Mouse (Mus musculus): ENCODE results near the gene Apold1.

Apold1 gene

DNA sequence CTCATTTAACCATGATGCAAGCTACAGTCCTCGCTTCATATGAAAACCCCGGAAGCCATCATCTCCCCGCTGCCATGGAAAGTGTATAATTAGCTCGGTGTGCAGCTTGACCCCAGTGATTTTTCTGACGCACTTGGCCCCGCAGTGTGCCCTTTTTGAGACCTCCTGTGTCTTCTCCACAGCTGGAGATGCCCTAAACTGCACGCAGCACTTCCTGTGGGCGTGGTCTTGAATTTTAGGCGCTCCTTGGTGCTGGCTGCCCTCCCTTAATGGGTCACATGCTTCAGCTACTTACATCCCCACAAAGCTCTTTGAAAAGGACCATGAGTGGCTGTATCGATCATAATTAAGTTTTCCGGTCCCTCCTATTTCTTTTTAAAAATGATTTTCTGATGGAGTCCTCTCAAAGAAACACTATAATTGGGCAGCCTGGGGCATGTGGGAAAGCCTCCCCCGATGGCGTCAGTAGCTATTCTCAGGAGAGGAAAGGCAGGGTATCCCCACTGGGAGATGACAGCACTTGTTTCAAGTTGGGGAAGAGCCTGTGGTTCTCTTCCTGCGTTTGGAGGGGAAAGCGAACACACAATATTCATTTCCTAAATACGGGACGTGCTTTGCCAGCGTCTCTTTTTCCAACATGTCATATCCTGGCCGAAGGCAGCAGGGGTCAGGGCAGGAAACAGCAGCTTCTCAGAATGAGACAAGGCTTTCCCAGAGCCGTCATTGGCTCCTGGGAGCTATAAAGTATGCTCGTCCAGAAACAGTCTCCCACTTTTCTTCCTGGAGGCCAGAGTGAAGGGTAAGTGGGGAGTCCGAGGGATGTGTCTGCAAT is at the start of gene Apold1:
Gene Apold1, plus strand, starts transcription at position 488 of the 832 bp plus-strand sequence.
- peak; percentile 50 to 51 for DNase-seq

DNA sequence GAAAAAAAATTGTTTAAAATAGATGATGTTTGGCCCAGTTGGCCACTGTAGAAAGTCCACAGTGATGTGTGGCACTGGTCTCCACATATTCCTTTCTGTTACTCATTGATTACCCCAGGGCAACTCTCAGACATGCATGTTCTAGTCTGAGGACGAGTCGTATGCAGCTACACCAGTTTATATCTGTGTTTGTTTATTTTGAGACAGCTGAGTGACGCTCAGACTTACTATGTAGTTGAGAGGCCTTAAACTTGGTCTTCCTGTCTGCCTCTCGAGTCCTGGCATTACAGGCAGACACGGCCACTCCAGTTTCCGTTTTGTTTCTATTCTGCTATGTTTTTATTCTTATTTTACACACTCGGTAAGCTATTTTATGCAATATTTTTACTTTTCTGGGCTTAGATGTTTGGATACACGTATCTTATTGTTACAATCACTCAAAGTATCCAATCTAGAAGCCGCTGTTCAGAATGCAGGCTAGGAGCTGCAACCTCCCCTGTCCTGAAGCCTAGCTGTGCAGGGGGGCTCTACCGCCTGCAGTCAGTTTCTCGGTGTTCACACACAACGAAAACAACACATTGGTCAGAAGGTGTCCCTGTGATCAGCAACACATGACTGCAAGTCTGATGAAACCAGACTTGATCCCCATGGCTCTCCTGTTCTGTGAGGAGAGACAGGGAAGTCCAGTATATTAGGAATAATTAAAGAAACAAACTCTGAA is 48.9 kb upstream of the Apold1 start:
- no peak for DNase-seq

DNA sequence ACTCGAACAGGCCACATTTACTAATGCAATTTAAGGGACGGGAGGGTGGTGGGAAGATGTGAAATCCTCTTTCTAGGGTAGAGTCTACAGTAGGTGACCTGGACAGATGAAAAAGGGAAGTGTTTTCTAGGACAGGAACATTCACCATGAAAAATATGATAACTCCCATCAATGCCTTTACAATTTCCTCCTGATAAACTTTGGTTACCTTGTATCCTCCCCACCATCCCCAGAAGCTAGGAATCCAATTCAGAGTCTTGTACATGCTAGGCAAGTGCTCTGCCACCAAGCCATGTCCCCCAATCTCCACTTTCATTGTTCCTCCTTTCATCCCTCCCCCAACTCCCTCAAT is 48.3 kb upstream of the Apold1 start:
- DNase-seq = no peak

DNA sequence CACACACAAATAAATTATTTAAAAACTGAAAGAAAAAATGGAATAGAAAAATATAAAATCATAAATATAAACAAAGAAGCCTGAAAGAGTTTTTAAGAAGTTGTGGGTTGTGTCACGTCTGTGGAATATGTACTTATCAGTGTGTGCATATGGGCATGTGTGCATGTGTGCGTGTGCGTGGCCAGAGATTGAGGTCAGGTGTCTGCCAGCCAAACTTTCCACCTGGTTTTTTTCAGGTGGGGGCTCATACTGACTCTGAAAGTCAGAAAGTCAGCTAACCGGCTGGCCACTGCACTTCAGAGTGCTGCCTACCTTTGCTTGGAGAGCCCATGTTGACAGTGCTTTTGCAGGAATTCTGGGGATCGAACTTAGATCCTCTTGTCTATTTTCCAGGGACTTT is 47.2 kb upstream of the Apold1 start:
- no peak for DNase-seq

DNA sequence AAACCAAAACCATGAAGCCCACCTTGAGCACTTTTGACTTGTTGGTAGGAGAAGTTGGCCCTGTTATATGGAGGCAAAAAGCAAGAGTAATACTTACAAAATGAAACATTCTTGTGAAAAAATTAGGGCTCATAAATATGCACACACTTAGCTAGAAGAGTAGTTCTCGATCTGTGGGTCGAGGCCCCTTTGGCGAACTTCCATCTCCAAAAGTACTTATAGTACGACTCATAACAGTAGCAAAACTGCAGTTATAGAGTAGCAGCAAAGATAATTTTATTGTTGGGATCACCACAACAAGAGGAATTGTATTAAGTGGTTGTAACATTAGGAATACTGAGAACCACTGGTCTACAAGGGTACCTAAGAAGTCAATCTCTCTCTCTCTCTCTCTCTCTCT is 41.7 kb upstream of the Apold1 start:
- DNase-seq = no peak

DNA sequence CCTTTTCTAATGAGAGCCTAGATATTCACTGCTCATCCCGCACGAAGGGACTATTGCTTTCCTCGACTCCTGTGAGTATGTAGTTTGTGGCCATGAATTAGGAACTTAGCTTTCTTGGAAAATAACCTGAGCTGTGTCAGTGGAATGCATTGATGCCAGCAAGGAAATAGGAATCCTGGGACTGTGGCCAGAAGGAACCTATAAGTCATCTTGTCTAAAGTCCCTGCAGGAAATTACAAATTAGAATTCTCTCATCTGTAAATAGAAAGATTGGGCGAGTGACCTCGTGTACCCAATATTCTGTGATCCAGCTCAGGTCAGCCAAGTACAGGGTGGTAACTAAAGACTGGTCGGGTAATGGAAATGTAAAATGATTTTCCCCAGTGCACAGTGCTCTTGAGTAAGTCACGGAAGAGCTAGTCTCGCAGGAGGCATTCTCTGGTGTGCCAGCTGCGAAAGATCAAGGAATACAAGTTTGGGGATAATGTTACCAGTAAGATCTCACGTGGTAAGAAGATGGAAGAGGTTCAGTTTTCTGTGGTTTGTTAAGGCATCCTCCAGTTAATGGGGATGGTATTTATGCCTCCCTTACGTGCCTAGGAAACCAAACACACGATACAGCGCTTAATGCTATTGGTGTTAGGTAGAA is 37.6 kb upstream of the Apold1 start:
- no peak for DNase-seq

DNA sequence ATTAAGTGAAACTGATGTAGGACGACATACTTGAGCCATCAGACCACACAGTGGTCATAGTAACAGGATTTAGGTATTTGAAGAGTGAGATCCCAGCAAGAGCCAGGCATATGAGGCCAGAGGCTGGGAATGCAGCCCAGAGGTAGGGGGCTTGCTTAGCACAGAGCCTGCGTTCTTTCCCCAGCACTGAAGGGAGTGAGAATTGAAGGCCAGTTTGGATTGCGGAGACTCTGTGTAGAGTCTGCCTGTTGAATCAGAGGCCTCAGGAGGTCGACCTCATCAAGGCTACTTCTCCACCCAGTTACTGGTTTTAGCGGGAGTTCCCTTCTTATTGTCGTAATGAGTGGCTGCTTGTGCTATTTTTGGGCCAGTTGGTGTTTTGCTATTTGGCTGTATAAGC is 35.5 kb upstream of the Apold1 start:
- no peak for DNase-seq

DNA sequence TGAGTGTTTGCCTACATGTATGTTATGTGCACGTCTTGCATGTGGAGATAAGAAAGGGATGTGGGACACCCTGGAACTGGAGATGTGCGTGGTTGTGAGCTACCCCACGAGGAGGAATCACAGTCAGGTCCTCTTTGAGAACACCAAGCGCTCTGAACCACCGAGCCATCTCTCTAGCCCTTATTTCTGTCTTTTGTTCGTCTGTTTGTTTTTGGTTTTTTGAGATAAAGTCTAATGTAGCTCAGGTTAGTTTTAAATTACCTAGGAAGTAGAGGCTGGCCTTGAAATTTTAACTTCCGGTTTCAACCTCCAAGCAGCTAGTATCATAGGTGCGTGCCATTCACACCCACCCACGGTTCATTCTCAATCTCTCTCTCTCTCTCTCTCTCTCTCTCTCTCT is 34.7 kb upstream of the Apold1 start:
- no peak for DNase-seq

DNA sequence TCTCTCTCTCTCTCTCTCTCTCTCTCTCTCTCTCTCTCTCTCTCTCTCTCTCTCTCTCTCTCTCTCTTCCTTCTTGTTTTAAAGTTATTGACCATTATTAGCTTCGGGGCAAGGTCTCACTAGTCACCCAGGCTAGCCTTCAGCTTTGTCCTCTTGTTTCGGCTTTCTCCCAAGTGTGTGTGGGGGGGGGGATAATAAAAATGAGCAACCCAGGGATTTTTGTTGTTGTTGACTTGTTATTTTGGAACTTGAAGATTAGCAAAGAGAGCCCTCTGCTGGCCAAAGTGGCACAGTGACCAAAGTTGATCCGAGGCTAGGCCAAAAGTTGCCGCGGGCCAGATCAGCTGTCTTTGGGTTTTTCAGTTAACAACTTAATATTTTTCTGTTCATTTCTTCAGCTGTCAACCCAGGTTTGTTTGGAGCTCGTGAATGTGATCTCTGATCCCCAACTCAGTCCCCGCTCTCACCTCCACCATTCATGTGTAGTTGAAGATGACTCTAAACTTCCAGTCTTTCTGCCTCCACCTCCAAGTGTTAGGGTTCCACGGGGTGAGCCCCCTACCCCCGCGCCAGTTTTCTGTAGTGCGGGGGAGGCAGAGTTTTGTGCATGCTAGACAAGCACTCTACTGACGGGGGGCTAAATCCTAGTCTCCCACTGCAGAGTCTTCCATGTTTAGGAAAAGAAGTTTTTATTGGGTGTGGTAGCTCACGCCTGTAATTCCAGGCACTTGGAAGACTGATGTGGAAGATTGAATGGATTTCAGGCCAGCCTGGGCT is 34.0 kb upstream of the Apold1 start:
- peak; percentile 79 for DNase-seq

DNA sequence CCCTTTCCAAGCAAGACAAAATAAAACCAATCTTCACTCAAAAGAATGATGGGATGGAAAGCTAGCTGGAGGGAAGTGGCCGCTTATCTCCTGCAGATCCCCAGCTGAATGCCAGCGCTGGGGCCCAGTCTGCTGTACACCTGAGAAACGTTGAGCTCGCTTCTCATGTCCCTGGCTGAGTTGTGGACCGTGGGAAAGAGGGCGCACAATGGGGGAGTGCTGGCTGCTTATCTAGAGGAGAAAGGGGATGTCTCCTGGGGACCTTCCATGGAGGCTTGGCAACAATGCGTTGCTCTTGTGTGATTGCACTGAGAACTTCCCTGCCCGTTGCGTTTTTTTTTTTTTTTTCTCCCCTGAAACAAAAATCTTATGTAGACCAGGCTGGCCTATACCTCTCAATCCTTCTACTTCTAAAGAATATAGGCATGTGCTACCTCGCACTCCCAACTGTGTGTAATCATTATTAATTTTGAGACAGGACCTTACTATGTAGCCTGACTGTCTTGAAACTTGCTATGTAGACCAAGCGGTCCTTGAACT is 32.9 kb upstream of the Apold1 start:
- DNase-seq = no peak

DNA sequence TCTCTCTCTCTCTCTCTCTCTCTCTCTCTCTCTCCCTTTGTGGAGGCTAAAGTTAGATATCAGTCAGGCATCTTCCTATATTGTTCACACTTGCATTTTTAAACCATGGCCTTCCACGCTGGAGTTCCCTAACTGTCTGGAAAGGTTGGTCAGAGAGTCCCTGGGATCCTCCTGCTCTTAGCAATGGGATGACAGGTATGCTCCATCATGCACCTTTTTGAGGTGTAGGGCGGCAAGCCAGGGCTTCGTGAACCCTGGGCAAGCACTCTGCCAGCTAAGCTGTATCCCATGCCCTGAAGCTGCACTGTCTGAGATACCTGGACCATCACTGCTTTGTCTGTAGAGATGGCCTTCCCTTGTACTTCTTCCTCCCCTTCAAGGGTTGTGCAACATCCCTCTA is 32.3 kb upstream of the Apold1 start:
- DNase-seq = no peak

DNA sequence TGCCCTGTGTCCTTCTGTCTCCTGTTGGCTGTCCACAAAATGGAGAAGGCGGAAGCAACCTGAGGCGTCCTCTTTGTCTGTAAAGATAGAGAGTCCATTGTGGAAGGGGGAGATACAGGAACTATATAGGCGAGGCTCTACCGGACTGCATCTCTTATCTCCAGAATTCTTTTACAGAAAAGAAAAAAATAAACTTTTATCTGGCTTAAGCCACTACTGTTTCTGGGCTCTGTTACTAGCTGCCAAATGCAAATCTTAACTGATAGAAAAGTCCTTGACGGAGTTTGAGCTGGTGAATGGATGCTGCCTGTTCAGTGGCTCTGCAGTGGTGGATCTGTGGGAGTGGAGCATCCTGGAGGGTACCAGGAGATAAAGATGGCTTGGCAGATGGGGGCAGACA is 30.2 kb upstream of the Apold1 start:
- DNase-seq = no peak

DNA sequence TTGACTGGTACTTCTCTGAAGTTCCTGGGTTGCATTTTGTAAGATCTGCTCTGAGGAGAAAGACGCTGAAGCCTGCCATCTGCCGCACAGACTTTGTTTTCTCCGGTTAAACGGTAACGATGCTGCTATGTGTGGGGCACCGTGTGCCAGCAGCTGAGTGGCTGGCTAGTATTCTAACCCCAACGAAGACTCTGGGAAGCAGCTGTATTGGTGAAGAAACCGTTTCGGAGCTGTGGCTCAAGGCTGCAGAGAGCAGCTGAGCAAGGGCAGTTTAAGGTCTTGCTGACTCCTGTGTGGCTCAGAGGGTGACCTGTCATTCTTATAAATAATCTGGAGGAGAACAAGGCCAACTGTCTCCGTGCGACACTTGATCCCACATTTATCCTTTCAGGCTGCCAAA is 27.5 kb upstream of the Apold1 start:
- DNase-seq = no peak

DNA sequence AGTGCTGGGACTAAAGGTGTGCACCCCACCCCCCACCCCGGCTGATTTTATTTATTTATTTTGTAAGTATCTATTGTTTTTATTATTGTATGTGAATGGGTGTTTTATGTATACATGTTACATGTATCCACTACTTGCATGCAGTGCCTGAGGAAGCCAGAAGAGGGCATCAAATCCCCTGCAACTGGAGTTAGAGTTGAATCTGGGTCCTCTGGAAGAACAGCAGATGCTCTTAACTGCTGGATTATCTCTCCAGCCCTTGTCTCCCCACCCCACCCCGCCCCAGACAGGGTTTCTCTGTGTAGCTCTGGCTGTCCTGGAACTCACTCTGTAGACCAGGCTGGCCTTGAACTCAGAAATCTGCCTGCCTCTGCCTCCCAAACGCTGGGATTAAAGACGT is 25.1 kb upstream of the Apold1 start:
- peak in 1 of 2 experiments; percentile 13 for DNase-seq

DNA sequence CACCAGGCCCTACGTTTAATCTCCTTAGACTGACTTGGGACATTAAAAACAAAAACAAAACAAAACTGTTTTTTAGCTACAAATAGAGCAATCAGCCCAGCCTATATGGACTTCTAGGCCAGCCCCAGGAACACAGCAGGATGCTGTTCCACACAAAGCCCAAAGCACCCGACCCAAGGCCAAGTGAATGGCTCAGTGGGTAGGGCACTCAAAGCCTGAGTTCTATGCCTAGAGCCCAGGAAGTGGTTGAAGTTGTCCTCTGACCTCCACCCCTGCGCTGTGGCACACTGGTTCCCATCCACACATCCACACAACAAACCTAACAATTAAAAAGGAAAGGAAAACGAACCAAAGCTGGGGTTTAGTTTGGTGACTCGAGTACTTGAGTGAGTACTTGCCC is 20.2 kb upstream of the Apold1 start:
- DNase-seq = no peak

DNA sequence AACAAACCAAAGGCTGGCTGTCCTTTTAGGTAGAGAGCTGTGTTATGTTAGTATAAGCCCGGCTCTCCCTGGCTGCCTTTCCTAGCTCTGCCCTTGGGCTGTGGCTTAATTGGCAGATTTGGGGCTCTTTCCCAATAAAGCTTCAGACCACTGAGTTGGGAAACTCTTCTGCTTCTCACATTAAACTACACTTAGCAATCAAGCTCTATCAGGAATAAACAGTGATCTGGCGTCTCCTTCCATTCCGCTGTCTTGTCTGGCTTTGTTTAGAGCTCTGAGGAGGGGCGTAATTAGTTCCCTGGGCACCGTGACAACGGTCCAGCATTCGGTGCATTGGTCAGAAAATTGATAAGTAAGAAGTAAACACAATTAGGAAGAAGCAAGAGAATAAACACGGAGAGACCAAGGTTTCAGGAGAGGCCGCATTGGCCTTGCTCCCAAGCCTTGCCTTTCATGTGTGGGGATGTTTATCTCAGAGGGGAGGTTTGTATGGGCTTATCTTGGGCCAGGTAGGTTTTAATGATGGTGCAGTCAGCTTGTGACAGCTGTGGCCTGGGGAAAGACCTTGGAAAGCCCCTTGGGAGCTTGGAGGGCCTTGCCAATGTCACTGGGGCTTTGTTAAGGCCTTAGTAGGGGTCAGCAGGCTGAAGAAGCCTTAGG is 19.5 kb upstream of the Apold1 start:
- DNase-seq = no peak

DNA sequence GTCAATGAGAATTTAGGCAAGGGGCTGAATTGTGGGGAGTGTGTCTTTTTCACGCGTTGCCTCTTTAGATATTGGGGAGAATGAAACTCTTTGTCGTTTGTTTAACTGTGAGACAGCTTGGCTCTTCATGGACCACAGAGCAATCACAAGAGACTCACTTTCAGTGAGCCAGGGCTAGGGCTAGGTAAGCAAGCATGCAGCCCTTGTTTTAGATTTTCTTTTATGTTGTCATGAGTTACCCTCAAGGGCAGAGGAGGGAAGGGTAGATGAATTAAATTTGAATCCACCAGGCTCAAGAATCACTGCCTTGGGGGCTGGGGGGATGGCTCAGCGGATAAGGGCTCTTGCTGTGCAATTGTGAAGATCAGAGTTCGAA is 19.0 kb upstream of the Apold1 start:
- no peak for DNase-seq

DNA sequence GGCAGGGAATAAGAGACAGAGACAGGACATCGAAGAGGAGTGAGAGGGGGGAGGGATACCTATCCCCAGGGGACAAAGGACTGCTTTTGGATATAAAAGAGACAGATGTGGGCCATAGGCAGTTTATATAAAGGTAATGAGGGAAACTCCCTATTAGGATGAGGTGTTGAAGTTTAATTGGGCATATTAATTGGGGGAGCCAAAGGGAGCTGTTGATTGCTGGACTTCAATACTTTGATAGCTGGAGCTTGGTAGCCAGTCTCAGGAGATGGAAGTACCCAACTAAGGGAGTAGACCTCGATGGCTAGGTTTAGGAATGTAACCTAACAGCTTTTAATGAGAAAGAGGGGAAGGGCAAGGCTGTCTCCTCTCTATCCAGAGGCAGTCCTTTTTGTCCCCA is 17.6 kb upstream of the Apold1 start:
- DNase-seq = no peak

DNA sequence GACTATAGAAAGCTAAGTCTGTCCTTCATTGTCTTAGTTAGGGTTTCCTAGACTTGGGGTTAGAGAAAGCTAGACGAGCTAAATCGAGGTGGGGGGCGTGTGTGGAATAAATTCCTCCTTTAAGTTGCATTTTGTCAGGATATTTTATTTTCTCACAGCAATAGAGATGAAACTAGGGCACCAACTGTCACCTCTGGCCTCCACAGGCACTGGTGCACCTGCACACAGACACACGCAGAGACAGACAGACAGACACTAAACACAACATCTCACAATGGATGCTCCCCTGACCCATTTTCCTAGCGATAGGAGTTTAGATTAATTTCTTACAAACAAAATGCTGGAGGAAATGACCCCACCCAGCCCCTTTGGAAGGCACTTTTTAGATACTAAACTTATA is 14.8 kb upstream of the Apold1 start:
- no peak for DNase-seq

DNA sequence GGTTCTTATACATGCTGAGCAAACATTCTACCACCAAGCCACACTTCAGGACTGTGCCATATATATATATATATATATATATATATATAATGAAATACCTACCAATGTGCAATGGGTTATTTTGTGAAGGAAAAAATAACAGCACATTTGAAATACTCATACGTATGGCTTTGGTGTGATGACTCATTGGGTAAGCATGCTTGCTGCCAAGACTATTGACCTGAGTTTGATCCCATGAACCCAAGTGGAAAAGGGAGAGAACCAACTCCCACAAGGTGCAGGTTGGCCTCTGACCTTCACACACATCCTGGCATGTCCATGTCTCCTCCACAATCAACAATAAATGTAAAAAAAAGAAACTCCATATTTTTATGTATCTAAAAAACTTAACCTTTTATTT is 13.2 kb upstream of the Apold1 start:
- DNase-seq = no peak

DNA sequence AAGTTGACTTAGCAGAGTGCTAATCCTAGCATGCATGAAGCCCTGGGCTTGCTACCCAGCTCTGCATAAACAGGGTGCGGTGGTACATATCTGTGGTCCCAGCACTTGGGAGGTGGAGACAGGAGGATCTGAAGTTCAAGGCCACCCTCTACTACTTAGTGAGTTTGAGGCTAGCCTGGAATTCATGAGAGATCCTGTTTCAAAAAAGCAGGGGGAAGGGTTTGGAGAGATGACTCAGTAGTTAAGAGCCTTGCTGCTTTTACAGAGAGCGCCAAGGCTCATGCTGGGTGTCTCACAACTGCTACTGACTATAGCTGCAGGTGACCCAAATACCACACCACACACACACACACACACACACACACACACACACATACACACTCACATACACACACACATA is 12.0 kb upstream of the Apold1 start:
- DNase-seq = no peak

DNA sequence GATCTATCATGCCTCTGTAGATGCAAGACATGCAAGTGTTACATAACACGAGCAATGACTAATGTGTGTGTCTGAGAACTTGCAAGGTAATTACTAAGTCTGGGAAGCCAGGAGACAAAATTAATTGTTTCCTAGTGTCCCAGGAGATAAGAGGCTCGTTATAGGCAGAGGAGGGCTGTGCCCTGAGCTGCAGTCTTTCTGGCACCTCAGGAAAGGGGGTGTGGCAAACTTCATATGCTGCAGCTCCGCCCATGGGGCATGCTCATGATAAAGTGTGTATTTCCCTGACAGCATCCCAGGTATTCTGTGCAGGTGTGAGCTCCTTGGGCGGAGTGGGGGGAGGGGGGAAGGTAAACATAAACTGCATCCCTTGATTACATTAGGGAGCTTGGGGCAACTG is 9.4 kb upstream of the Apold1 start:
- DNase-seq = no peak

DNA sequence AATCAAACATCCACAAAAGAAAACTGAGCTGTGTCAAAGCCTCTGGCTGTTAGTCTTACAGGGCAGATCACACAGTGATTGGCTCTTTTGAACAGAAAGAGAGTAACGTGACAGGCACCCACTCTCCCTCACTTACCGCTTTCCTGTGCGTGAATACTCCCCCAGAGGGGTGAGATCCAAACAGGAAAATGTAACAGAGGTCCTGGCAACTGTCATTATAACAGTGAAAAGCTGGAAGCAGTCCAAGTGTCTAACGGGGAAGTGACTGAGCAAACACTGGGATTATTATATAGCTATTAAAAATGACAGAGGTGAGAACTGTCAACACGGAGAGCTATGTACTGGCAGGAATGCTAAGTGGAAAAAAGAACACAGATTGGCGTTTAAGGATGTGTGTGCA is 4.9 kb upstream of the Apold1 start:
- no peak for DNase-seq
